Mouse (Mus musculus): ENCODE results near the gene Sh3bgrl2. TPM values are rescaled to one million over a fixed set of nuclear protein-coding genes. Genes with fewer than 3 reads are reported as not detected.

Sh3bgrl2 gene
- polyA plus RNA-seq, 1 experiment from 2014 or later, result 11.1 TPM

GRCm38 (mm10) chr9:83603159-83603558 lies 55.0 kb downstream of the Sh3bgrl2 start:
- Histone ChIP-seq H3K9ac (ENCODE audit: low read length) (no peak overlapping the region), H3K27ac (ENCODE audit: low read length) (no peak overlapping the region), H3K9me3 (replicated peaks; ENCODE audit: control insufficient read depth, low read length) (no peaks in the 10 kb centered on the region), H3K27me3 (ENCODE audit: control insufficient read depth, insufficient read depth, low read length) (no peaks in the 10 kb centered on the region), H3K4me1 (ENCODE audit: control insufficient read depth, insufficient read depth, low read length) (peaks cover 14% of the 10 kb centered on the region), H3K36me3 (ENCODE audit: control insufficient read depth, insufficient read depth) (no peaks in the 10 kb centered on the region), H3K4me2 (ENCODE audit: low read depth, low read length) (no peak overlapping the region), H3K4me3 (ENCODE audit: low read length) (no peak overlapping the region)
- ATAC-seq (replicated peaks; ENCODE audit: extremely low read depth, insufficient read depth, low FRiP score), result no peak
- 65% methylated on average over 2 of the region's 2 CpGs for WGBS

GRCm38 (mm10) chr9:83605886-83606640 lies 57.9 kb downstream of the Sh3bgrl2 start:
- no peaks in the 10 kb centered on the region for H3K36me3 ChIP-seq (ENCODE audit: control insufficient read depth, insufficient read depth)
- no peak overlapping the region for H3K9ac ChIP-seq (ENCODE audit: low read length)
- H3K4me3 ChIP-seq (ENCODE audit: low read length), result no peak overlapping the region
- H3K4me2 ChIP-seq (ENCODE audit: low read depth, low read length), result no peak overlapping the region
- no peaks in the 10 kb centered on the region for H3K27me3 ChIP-seq (ENCODE audit: control insufficient read depth, insufficient read depth, low read length)
- 62% methylated on average over 8 of the region's 8 CpGs for whole genome bisulfite sequencing
- peaks cover 11% of the 10 kb centered on the region; the same call in 1 of the 2 replicates for H3K4me1 ChIP-seq (ENCODE audit: control insufficient read depth, insufficient read depth, low read length)
- no peaks in the 10 kb centered on the region for H3K9me3 ChIP-seq (replicated peaks; ENCODE audit: control insufficient read depth, low read length)
- no peak for ATAC-seq (replicated peaks; ENCODE audit: extremely low read depth, insufficient read depth, low FRiP score)
- H3K27ac ChIP-seq (ENCODE audit: low read length), result no peak overlapping the region

- 41% methylated on average over 1 of the region's 1 CpGs for WGBS
- Histone ChIP-seq H3K27ac (ENCODE audit: low read length) (no peak overlapping the region), H3K36me3 (ENCODE audit: control insufficient read depth, insufficient read depth) (no peaks in the 10 kb centered on the region), H3K9me3 (replicated peaks; ENCODE audit: control insufficient read depth, low read length) (no peaks in the 10 kb centered on the region), H3K27me3 (ENCODE audit: control insufficient read depth, insufficient read depth, low read length) (no peaks in the 10 kb centered on the region), H3K4me2 (ENCODE audit: low read depth, low read length) (no peak overlapping the region), H3K9ac (ENCODE audit: low read length) (no peak overlapping the region), H3K4me3 (ENCODE audit: low read length) (no peak overlapping the region), H3K4me1 (ENCODE audit: control insufficient read depth, insufficient read depth, low read length) (peaks cover 7% of the 10 kb centered on the region; the same call in 1 of the 2 replicates)
- ATAC-seq (replicated peaks; ENCODE audit: extremely low read depth, insufficient read depth, low FRiP score), result no peak
Observed at GRCm38 (mm10) chr9:83608135-83608534, 60.0 kb downstream of the Sh3bgrl2 start.

GRCm38 (mm10) chr9:83609422-83610297 lies 61.5 kb downstream of the Sh3bgrl2 start:
- peak; percentile 66 for ATAC-seq (replicated peaks; ENCODE audit: extremely low read depth, insufficient read depth, low FRiP score)
- no peaks in the 10 kb centered on the region for H3K9me3 ChIP-seq (replicated peaks; ENCODE audit: control insufficient read depth, low read length)
- H3K27ac ChIP-seq (ENCODE audit: low read length), result no peak overlapping the region
- H3K4me2 ChIP-seq (ENCODE audit: low read depth, low read length), result no peak overlapping the region
- H3K4me1 ChIP-seq (ENCODE audit: control insufficient read depth, insufficient read depth, low read length), result 0 out of 2 replicates have a peak, but pooled peaks cover 5% of the 10 kb centered on the region
- H3K27me3 ChIP-seq (ENCODE audit: control insufficient read depth, insufficient read depth, low read length), result no peaks in the 10 kb centered on the region
- no peak overlapping the region for H3K4me3 ChIP-seq (ENCODE audit: low read length)
- H3K36me3 ChIP-seq (ENCODE audit: control insufficient read depth, insufficient read depth), result no peaks in the 10 kb centered on the region
- 33% methylated on average over 9 of the region's 9 CpGs for WGBS
- no peak overlapping the region for H3K9ac ChIP-seq (ENCODE audit: low read length)

- Histone ChIP-seq H3K27ac (ENCODE audit: low read length) (no peak overlapping the region), H3K4me3 (ENCODE audit: low read length) (no peak overlapping the region), H3K9ac (ENCODE audit: low read length) (no peak overlapping the region), H3K27me3 (ENCODE audit: control insufficient read depth, insufficient read depth, low read length) (no peaks in the 10 kb centered on the region), H3K9me3 (replicated peaks; ENCODE audit: control insufficient read depth, low read length) (no peaks in the 10 kb centered on the region), H3K4me2 (ENCODE audit: low read depth, low read length) (peak overlapping the region; percentile 45), H3K36me3 (ENCODE audit: control insufficient read depth, insufficient read depth) (no peaks in the 10 kb centered on the region), H3K4me1 (ENCODE audit: control insufficient read depth, insufficient read depth, low read length) (peaks cover 14% of the 10 kb centered on the region)
- no peak for ATAC-seq (replicated peaks; ENCODE audit: extremely low read depth, insufficient read depth, low FRiP score)
- WGBS, result 15% methylated on average over 6 of the region's 6 CpGs
Observed at GRCm38 (mm10) chr9:83615912-83616585, 67.9 kb downstream of the Sh3bgrl2 start.

- peak overlapping the region; percentile 45 for H3K4me2 ChIP-seq (ENCODE audit: low read depth, low read length)
- no peaks in the 10 kb centered on the region for H3K27me3 ChIP-seq (ENCODE audit: control insufficient read depth, insufficient read depth, low read length)
- H3K36me3 ChIP-seq (ENCODE audit: control insufficient read depth, insufficient read depth), result no peaks in the 10 kb centered on the region
- no peak for ATAC-seq (replicated peaks; ENCODE audit: extremely low read depth, insufficient read depth, low FRiP score)
- H3K4me1 ChIP-seq (ENCODE audit: control insufficient read depth, insufficient read depth, low read length), result peaks cover 14% of the 10 kb centered on the region
- no peaks in the 10 kb centered on the region for H3K9me3 ChIP-seq (replicated peaks; ENCODE audit: control insufficient read depth, low read length)
- H3K4me3 ChIP-seq (ENCODE audit: low read length), result no peak overlapping the region
- H3K9ac ChIP-seq (ENCODE audit: low read length), result peak overlapping the region; percentile 29; the same call in 1 of the 2 replicates
- H3K27ac ChIP-seq (ENCODE audit: low read length), result peak overlapping the region; percentile 31; the same call in 1 of the 2 replicates
- WGBS, result 16% methylated on average over 7 of the region's 7 CpGs
Observed at GRCm38 (mm10) chr9:83616586-83617081, 68.5 kb downstream of the Sh3bgrl2 start.

- 73% methylated on average over 6 of the region's 6 CpGs for WGBS
- no peak for ATAC-seq (replicated peaks; ENCODE audit: extremely low read depth, insufficient read depth, low FRiP score)
- no peak overlapping the region for H3K27ac ChIP-seq (ENCODE audit: low read length)
Observed at GRCm38 (mm10) chr9:83623455-83623854, 75.3 kb downstream of the Sh3bgrl2 start.

GRCm38 (mm10) chr9:83624193-83624592 lies 76.1 kb downstream of the Sh3bgrl2 start:
- Histone ChIP-seq H3K27me3 (ENCODE audit: control insufficient read depth, insufficient read depth, low read length) (no peaks in the 10 kb centered on the region), H3K9me3 (replicated peaks; ENCODE audit: control insufficient read depth, low read length) (no peaks in the 10 kb centered on the region), H3K9ac (ENCODE audit: low read length) (no peak overlapping the region), H3K4me1 (ENCODE audit: control insufficient read depth, insufficient read depth, low read length) (no peaks in the 10 kb centered on the region), H3K4me2 (ENCODE audit: low read depth, low read length) (no peak overlapping the region), H3K27ac (ENCODE audit: low read length) (no peak overlapping the region), H3K4me3 (ENCODE audit: low read length) (no peak overlapping the region), H3K36me3 (ENCODE audit: control insufficient read depth, insufficient read depth) (no peaks in the 10 kb centered on the region)
- 45% methylated on average over 5 of the region's 5 CpGs for WGBS
- ATAC-seq (replicated peaks; ENCODE audit: extremely low read depth, insufficient read depth, low FRiP score), result no peak

More at GRCm38 (mm10) chr9:83623455-83623854, 75.3 kb downstream of the Sh3bgrl2 start:
- H3K9ac ChIP-seq (ENCODE audit: low read length), result no peak overlapping the region
- H3K4me3 ChIP-seq (ENCODE audit: low read length), result no peak overlapping the region
- no peaks in the 10 kb centered on the region for H3K9me3 ChIP-seq (replicated peaks; ENCODE audit: control insufficient read depth, low read length)
- H3K4me2 ChIP-seq (ENCODE audit: low read depth, low read length), result no peak overlapping the region
- H3K27me3 ChIP-seq (ENCODE audit: control insufficient read depth, insufficient read depth, low read length), result no peaks in the 10 kb centered on the region
- no peaks in the 10 kb centered on the region for H3K4me1 ChIP-seq (ENCODE audit: control insufficient read depth, insufficient read depth, low read length)
- H3K36me3 ChIP-seq (ENCODE audit: control insufficient read depth, insufficient read depth), result no peaks in the 10 kb centered on the region
